Mouse (Mus musculus): ENCODE measurements at regions not wholly inside any gene's neighbourhood (a gene's known extent, or its start where the extent isn't known, plus 50 kb on each side); places are given as distances from the start of the nearest gene placed in this dataset.
"Not testable (repeated sequence)": the region's sequence is repeated elsewhere in the genome, so short reads cannot be mapped to it uniquely, and the experiment has no call there.

DNA sequence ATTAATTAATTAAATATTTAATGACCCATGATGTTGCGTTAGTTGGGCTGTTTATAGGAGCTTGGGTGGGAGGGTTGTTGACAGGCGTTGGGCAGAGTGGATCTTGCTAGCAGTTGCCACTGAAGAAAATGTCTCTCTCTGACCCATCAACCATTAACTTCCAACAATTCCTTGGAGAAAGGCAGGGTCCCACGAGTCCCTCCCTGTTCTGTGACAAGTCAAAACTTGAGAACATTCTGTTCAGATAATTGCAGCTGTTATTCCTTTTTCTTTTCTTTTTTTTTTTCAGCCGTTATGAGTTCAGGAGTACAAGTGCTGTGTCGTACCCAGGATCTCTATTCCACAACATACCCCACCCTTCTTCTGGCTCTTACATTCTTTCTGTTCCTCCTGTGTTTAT is 59.8 kb upstream of the Tnfrsf21 start:
- no peak for DNase-seq

DNA sequence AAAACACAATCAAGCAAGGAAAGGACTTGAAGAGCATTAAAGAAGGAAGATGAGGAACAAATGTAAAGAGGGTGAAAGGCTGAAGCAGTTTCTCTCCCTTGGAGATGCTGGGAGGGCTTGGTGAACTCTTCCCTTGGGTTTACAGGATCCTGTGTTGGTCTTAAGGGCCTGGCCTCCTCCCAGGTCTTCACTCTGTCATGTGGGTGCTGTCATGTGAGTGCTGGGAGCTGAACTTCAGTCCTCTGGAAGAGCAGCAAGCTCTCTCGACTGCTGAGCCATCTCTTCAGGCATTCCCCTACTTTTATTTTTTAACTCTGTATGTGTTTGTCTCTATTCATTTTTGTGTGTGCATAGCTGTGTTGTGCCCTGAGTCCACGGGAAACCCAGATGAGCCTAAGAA is 61.6 kb upstream of the Tnfrsf21 start:
- no peak for DNase-seq

DNA sequence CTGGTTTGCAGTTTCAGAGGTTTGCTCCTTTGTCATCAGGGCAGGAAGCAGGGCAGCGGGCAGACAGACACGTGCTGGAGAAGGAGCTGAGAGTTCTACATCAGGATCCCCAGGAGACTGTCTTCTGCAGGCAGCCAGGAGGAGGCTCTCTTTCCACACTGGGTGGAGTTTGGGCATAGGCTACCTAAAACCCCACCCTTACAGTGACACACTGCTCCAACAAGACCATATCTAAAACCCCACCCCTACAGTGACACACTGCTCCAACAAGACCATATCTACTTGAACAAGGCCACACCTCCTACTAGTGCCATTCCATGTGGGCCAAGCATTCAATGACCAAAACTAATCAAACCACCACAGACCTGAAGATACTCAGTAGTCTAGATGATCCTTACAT is 68.0 kb upstream of the Cd2ap start:
- DNase-seq = no peak

DNA sequence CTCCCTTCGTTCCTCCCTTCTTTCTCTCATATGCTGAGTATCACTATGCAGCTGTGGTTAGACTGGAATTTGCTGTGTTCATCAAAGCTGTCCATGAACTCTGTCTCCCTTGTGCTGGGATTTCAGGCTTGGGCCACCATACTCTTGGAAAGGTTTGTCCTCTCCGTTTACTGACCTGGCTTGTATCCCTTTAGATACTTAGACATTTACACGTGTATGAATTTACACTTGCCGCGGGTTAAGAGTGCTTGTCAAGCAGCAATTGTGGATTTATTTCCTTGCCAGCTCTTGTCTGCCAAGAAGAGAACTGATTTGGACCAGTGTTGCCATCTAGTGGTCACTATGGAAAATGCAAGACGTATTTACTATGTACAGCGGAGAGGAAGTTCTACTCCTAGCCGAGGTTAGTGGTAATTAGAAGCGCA is 66.8 kb upstream of the Cd2ap start:
- peak; percentile 72 to 86 for DNase-seq

DNA sequence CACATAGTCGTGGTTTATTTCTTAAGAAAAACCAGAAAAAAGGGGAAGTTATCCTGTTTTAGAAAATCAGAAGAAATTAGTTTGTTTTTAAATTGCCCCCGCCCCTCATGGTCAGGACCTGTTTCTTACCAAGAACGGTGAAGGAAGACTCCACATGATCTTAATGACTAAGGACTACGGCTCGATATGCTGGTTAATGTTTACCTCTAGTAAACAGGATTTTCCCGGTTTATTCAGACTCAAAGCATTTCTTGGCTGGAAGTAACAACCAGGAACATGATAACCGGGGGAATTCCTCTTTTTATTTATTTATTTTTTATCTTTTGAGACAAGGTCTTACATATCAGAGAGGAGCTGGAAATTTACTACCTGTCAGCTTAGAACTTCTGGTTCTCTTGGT is 63.0 kb upstream of the Cd2ap start:
- DNase-seq = no peak

DNA sequence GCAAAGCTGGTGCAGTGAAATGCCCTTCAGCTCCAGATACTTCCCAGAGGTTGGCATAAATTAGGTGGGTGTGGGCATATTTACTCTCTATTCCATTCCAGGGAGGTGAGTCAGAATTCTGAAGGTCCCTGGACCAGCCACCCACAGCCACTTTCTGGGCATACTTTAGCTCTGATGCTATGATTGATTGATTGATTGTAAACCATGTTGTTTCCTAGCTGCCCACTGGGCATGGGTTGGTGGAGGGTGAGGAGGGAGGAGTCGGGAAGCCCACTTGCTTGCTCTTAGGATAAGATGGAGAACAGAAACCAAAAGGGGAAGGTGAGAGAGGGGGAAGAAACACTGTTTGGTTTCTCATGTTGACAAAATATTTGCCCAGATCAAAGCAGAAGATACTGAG is 62.1 kb upstream of the Cd2ap start:
- peak in 1 of 2 experiments; percentile 23 for DNase-seq

DNA sequence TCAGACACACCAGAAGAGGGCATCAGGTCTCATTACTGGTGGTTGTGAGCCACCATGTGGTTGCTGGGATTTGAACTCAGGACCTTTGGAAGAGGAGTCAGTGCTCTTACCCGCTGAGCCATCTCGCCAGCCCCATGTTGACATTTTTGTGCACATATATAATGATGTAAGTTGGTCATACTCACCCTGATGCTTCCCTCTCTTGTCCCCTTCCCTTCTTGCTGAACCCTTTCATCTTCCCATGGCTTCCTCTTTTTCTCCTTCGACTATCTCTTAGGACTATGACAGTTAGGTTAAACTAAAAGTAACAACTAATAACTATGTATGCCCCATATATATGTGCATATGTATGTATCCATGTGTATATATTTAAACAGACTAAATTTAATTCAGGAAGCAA is 61.0 kb upstream of the Cd2ap start:
- not testable (repeated sequence) for DNase-seq

DNA sequence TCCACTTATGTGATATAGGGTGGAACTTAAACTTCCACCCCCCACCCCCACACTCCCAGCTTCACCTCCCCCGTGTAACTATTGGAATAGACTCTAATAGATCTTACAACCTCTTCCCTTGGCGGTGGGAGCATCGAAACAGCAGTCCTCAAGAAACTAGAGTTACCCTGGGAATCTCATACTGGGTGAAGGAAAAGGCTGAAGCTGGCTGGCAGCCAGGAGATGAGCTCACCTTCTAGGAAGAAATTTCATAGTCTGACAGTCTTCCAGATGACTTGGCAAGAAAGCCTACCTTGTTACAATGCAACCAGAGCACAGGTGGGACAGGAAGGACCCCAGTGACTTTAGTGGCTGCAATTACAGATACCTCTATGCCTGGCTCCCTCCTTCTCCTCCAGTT is 57.6 kb upstream of the Cd2ap start:
- DNase-seq = peak in 1 of 2 experiments; percentile 18

DNA sequence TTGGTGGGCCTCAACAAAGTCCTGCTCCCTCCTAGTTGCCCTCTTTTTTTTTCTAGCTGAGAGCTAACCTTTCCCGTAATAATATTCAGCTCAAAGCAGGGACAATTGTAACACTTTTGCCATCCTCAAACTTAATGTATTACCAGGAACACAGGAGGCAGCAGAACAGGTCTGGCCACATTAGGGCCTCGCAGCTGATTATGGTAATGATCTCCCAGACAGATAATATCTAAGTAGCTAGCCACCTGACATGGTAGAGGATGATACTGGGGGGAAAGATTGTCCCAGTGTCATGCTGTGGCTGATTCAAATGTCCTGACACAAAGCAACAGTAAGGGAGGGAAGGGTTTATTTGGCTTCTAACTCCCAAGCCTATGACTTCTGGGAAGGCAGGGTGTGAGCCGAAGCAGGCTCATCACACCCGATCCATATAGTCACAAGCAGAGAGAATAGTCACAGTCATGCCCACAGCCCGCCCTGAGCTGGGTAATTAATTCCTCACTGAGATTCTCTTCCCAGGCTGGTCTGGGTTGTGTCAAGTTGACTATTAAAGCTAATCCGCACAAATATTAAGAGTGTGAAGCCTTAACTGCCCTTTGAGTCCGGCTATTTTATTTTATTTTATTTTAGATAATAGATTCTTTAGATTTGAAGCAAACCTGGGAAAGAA is 57.0 kb upstream of the Cd2ap start:
- no peak for DNase-seq

DNA sequence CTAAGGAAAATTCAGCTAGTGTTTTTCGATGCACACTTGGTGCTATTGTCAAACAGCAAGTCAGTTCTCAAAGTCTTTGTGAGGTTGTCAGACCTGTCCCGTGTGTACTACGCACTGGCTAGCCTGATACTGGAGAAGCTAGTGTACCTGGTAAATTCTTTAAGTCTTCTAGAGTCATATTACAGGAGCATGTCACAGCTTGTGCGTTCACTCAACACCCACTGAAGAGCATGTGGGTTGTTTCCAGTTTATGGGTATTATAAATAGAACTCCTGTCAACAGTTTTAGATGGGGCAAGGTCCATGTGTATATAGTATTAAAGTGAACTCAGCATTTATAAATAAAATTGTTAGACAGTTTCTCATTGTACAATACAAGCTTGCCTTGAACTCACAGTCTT is 50.9 kb upstream of the Cd2ap start:
- peak in 1 of 2 experiments; percentile 12 for DNase-seq

All from lung, adult 18-20 months (tissue).